Mouse (Mus musculus): ENCODE results near the gene Cep95.
A peak's percentile ranks its signal among the peaks of the same experiment; 100 is the strongest.

Cep95 gene

GRCm38 (mm10) chr11:106814601-106815320 is 25.7 kb downstream of the Cep95 start:
- no peak for DNase-seq (ENCODE audit: low read depth)

GRCm38 (mm10) chr11:106815331-106815730 is 26.3 kb downstream of the Cep95 start:
- DNase-seq (ENCODE audit: low read depth), result no peak

- DNase-seq (ENCODE audit: low read depth), result no peak
Measured at GRCm38 (mm10) chr11:106815761-106816160, 26.7 kb downstream of the Cep95 start.

- no peak for DNase-seq (ENCODE audit: low read depth)
Measured at GRCm38 (mm10) chr11:106816316-106816715, 27.3 kb downstream of the Cep95 start.

- no peak for DNase-seq (ENCODE audit: low read depth)
Measured at GRCm38 (mm10) chr11:106817156-106817555, 28.1 kb downstream of the Cep95 start.

GRCm38 (mm10) chr11:106817808-106818207 is 28.8 kb downstream of the Cep95 start:
- no peak for DNase-seq (ENCODE audit: low read depth)

- no peak for DNase-seq (ENCODE audit: low read depth)
Measured at GRCm38 (mm10) chr11:106818341-106818740, 29.3 kb downstream of the Cep95 start.

GRCm38 (mm10) chr11:106819595-106819994 is 30.5 kb downstream of the Cep95 start:
- DNase-seq (ENCODE audit: low read depth), result peak; percentile 41

GRCm38 (mm10) chr11:106820252-106820651 is 31.2 kb downstream of the Cep95 start:
- no peak for DNase-seq (ENCODE audit: low read depth)

GRCm38 (mm10) chr11:106820972-106821371 is 31.9 kb downstream of the Cep95 start:
- peak; percentile 56 for DNase-seq (ENCODE audit: low read depth)

GRCm38 (mm10) chr11:106821397-106821796 is 32.3 kb downstream of the Cep95 start:
- no peak for DNase-seq (ENCODE audit: low read depth)

- no peak for DNase-seq (ENCODE audit: low read depth)
Measured at GRCm38 (mm10) chr11:106822491-106822890, 33.4 kb downstream of the Cep95 start.

GRCm38 (mm10) chr11:106822911-106823310 is 33.9 kb downstream of the Cep95 start:
- no peak for DNase-seq (ENCODE audit: low read depth)

- DNase-seq (ENCODE audit: low read depth), result no peak
Measured at GRCm38 (mm10) chr11:106823741-106824140, 34.7 kb downstream of the Cep95 start.

- no peak for DNase-seq (ENCODE audit: low read depth)
Measured at GRCm38 (mm10) chr11:106824403-106824802, 35.4 kb downstream of the Cep95 start.

GRCm38 (mm10) chr11:106828079-106828478 is 39.0 kb downstream of the Cep95 start:
- no peak for DNase-seq (ENCODE audit: low read depth)

GRCm38 (mm10) chr11:106842002-106842401 is 53.0 kb downstream of the Cep95 start:
- no peak for DNase-seq (ENCODE audit: low read depth)

- DNase-seq (ENCODE audit: low read depth), result peak; percentile 73
Measured at GRCm38 (mm10) chr11:106851438-106851837, 62.4 kb downstream of the Cep95 start.

All from 416B (cell line).